Mouse (Mus musculus): ENCODE measurements around the gene Dlx5.

Gene Dlx5

GRCm38 (mm10) chr6:6859111-6859949 lies 22.6 kb downstream of the Dlx5 start:
- no peak for DNase-seq (ENCODE audit: low spot score)

DNA sequence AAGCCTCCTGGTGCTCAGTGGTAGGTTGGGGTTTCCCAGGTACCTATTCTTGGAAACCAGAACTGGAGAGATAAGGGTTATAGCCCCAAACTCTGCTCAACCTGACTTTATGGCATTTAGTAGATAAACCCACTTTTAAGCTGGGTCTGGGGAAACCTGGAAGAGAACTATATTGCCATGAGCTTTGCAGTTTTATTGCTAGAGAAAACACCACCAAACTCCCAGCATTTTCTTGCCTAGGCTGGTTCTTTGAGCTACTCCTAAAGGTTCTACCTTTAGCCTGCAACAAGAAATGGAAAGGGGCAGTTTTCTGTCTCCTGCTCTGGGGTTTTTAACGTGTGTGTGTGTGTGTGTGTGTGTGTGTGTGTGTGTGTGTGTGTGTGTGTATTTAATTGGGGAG lies 23.3 kb downstream of the Dlx5 start:
- no peak for DNase-seq (ENCODE audit: low spot score)

- DNase-seq (ENCODE audit: low spot score): no peak
Measured at GRCm38 (mm10) chr6:6857766-6858165, 24.1 kb downstream of the Dlx5 start.

GRCm38 (mm10) chr6:6856881-6857280 lies 25.0 kb downstream of the Dlx5 start:
- no peak for DNase-seq (ENCODE audit: low spot score)

GRCm38 (mm10) chr6:6856316-6856715 lies 25.6 kb downstream of the Dlx5 start:
- no peak for DNase-seq (ENCODE audit: low spot score)

- DNase-seq (ENCODE audit: low spot score): no peak
Measured at GRCm38 (mm10) chr6:6855746-6856185, 26.1 kb downstream of the Dlx5 start.

DNA sequence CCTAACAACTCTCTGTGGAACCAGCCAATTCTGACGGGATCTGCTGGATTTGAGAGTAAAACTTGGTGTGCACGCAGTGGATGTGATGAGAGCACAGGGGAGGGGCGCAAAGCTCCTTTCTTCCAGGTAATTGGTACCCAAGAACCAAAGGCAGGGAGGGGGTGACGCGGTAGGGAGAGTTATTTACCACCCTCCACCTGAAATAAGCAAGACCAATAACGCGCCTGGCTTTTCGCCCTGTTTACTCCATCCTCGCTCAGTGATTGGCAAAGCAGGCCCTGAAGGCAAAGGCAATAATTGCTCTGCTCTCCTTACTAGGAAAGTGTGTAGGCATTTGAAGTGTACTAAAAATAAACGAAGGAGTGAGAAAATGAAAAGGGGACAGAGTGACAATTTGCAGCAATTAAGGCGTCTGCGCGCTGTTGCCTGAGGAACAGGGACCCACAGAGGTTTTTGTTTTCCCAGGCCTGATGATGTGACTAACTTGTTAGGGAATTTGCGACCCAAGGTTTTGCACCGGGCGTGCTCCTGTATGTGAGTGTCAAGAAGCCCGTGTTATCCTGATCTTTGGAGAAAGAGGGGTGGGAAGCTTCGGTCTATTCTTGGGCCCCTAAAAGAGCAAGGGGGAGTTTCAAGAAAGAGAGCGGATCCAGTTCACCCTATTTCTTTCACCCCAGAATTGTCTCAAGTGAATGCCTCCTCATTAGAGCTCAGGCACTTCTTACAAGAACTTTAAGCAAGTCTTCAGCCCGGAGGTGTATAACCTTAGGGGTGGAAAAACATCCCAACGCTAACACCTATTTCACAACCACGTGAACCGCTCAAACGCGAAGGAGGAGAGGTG lies 26.8 kb downstream of the Dlx5 start:
- no peak for DNase-seq (ENCODE audit: low spot score)

GRCm38 (mm10) chr6:6854176-6854575 lies 27.7 kb downstream of the Dlx5 start:
- DNase-seq (ENCODE audit: low spot score): no peak

GRCm38 (mm10) chr6:6852944-6853343 lies 28.9 kb downstream of the Dlx5 start:
- no peak for DNase-seq (ENCODE audit: low spot score)

DNA sequence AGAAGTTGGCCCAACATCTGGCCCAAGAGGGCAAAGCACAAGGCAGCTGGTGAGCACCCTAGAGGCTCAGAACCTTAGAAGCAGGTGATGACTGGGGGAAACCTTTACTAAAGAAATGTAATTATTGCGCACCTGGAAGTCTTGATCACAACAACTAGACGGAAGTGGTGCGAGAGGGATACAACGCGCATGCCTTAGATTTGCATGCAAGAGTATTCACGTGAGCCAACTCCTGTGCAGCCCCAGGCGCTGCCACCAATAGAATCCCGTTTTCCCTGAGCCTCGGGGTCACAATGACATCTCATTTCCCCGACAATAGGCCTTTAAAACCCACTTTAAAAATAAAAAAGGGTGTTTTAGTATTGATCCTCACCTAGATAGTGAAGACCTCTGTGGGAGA lies 30.7 kb downstream of the Dlx5 start:
- DNase-seq (ENCODE audit: low spot score): no peak

GRCm38 (mm10) chr6:6850324-6851060 lies 31.4 kb downstream of the Dlx5 start:
- no peak for DNase-seq (ENCODE audit: low spot score)

GRCm38 (mm10) chr6:6849744-6850143 lies 32.1 kb downstream of the Dlx5 start:
- no peak for DNase-seq (ENCODE audit: low spot score)

DNA sequence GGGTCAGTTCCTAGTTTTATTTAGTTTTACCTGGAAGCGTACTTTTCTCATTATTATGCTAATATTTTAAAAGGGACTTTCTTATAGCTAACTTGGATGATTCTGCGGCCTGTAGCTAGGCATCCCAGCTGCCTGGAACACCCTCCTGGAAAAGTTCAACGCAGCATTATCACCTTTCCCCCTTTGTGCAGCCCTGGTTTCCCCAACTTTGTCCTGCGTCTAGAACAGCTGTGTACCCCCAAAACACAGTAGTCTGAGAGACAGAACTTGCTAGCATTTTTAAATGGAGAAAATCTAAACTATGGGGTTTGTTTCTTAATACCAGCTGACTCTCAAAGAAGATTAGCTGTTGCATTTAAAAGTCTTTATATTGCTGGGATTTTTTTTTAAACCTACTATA lies 33.3 kb downstream of the Dlx5 start:
- no peak for DNase-seq (ENCODE audit: low spot score)

DNA sequence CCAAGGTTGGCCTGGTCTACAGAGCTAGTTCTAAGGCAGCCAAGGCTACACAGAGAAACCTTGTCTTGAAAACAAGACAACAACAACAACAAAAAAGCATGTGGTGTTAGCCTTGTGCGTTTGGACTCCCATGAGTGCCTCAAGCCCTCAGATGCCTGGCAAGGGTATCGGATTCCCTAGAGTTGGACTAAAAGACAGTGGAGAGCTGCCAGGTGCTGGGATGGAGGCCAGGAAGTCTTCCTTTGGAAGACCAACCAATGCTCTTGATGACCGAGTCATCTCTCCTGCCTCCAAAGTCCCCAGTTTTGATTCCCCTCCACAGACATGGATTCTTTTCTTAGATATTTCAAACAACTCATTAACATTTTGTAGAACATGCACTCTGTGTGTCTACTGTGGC lies 48.6 kb downstream of the Dlx5 start:
- DNase-seq (ENCODE audit: low spot score): no peak

GRCm38 (mm10) chr6:6830446-6830845 lies 51.4 kb downstream of the Dlx5 start:
- no peak for DNase-seq (ENCODE audit: low spot score)
